Mouse (Mus musculus): ENCODE measurements around the gene Commd1. TPM values are rescaled to one million over a fixed set of nuclear protein-coding genes. Genes with fewer than 3 reads are reported as not detected.

The Commd1 gene
- polyA plus RNA-seq, 1 experiment from 2014 or later: 382 TPM

DNA sequence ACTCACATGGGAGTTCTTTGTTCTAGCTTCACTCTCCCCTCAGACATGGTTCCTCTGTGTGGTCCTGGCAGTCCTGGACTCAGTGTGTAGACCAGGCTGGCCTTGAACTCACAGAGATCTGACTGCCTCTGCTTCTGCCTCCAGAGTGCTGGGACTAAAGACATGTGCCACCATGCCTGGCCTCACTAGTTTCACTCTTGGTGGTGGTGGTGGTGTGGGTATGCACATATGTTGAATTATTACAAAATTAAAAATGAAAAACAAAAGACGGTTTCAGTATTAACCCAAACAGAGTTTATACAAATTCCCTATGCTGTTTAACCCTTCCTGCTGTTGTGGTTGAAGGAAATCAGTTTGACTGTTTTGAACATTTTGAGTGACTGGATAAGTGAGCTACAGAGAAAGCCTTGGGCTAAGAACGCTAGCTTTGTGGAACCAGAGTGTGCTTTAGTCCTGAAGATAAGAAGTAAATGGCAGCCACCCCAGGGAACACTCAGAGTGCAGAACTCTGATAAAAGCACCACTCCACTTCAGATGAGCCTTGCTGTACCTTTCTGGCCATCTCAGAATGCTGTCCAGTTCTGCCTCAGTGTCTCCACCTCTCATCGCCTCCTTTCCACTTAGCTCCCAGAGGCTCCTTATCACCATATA, 105.4 kb downstream of the Commd1 start:
- Histone ChIP-seq H3K9ac (no peak overlapping the region), H3K4me2 (no peak overlapping the region), H3K27me3 (no peaks in the 10 kb centered on the region), H3K4me3 (replicated peaks) (no peak overlapping the region), H3K9me3 (replicated peaks) (no peaks in the 10 kb centered on the region), H3K36me3 (no peaks in the 10 kb centered on the region), H3K4me1 (peaks cover 10% of the 10 kb centered on the region), H3K27ac (no peak overlapping the region)
- WGBS: 87% methylated on average over 3 of the region's 3 CpGs
- no peak for ATAC-seq (replicated peaks; ENCODE audit: low FRiP score)

- Histone ChIP-seq H3K27ac (no peak overlapping the region), H3K36me3 (no peaks in the 10 kb centered on the region), H3K9ac (no peak overlapping the region), H3K4me1 (peaks cover 15% of the 10 kb centered on the region), H3K4me2 (no peak overlapping the region), H3K9me3 (replicated peaks) (no peaks in the 10 kb centered on the region), H3K27me3 (no peaks in the 10 kb centered on the region), H3K4me3 (replicated peaks) (no peak overlapping the region)
- no peak for ATAC-seq (replicated peaks; ENCODE audit: low FRiP score)
- 75% methylated on average over 4 of the region's 4 CpGs for WGBS
Observed at GRCm38 (mm10) chr11:22875279-22875678, 106.9 kb downstream of the Commd1 start.

DNA sequence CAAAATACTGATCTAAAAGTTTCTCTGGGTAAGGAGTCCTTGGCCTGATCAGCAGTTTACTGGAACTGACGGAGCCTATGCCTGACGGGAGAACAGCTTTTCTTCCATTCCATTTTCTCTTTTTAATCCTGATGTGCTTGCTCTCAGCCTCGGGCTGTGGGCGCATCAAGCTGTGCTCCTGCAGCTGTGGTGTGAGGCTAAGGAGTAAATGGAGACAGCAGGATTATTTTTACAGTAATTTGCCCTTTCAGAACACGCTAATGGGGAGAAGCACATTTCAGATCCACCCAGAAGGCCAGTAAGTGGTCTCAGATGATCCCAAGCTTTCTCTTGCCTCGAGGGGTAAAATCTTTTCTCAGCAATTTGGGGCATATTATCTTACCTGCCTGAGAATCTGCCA, 107.4 kb downstream of the Commd1 start:
- Histone ChIP-seq H3K4me2 (no peak overlapping the region), H3K4me3 (replicated peaks) (no peak overlapping the region), H3K9me3 (replicated peaks) (no peaks in the 10 kb centered on the region), H3K9ac (no peak overlapping the region), H3K27me3 (no peaks in the 10 kb centered on the region), H3K36me3 (no peaks in the 10 kb centered on the region), H3K4me1 (peaks cover 15% of the 10 kb centered on the region), H3K27ac (no peak overlapping the region)
- 79% methylated on average over 6 of the region's 6 CpGs for WGBS
- no peak for ATAC-seq (replicated peaks; ENCODE audit: low FRiP score)

DNA sequence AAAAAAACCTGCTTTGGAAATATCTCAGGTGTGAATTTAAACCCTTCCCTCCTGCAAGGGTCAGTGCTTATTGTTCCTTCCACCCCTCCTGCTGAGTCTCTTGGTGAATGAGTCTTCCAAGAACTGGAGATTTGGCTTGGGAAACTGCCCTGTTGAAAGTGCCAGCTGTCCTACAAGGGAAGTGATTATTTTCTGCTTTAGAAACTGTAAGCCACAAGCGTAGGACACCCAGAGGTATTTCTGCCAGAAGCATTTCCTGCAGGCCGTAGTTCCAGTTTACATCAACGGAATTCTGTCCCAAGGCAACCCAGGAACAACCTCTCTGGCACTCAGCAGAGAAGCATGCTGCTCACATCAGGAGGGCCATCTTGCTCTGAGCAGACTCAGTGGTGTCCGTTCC, 108.8 kb downstream of the Commd1 start:
- no peaks in the 10 kb centered on the region for H3K36me3 ChIP-seq
- no peaks in the 10 kb centered on the region for H3K9me3 ChIP-seq (replicated peaks)
- no peak overlapping the region for H3K4me2 ChIP-seq
- no peaks in the 10 kb centered on the region for H3K27me3 ChIP-seq
- 76% methylated on average over 4 of the region's 4 CpGs for WGBS
- peak overlapping the region; percentile 69 for H3K27ac ChIP-seq
- H3K9ac ChIP-seq: no peak overlapping the region
- ATAC-seq (replicated peaks; ENCODE audit: low FRiP score): no peak
- H3K4me3 ChIP-seq (replicated peaks): no peak overlapping the region
- peaks cover 15% of the 10 kb centered on the region for H3K4me1 ChIP-seq

GRCm38 (mm10) chr11:22872307-22872680, 109.9 kb downstream of the Commd1 start:
- peaks cover 15% of the 10 kb centered on the region for H3K4me1 ChIP-seq
- WGBS: 30% methylated on average over 4 of the region's 4 CpGs
- no peaks in the 10 kb centered on the region for H3K9me3 ChIP-seq (replicated peaks)
- H3K27me3 ChIP-seq: no peaks in the 10 kb centered on the region
- H3K27ac ChIP-seq: peak overlapping the region; percentile 69
- H3K4me3 ChIP-seq (replicated peaks): 0 out of 2 replicates have a peak overlapping the region, but pooled peaks have one; percentile 12
- H3K9ac ChIP-seq: no peak overlapping the region
- peak overlapping the region; percentile 40 for H3K4me2 ChIP-seq
- no peaks in the 10 kb centered on the region for H3K36me3 ChIP-seq
- ATAC-seq (replicated peaks; ENCODE audit: low FRiP score): no peak

DNA sequence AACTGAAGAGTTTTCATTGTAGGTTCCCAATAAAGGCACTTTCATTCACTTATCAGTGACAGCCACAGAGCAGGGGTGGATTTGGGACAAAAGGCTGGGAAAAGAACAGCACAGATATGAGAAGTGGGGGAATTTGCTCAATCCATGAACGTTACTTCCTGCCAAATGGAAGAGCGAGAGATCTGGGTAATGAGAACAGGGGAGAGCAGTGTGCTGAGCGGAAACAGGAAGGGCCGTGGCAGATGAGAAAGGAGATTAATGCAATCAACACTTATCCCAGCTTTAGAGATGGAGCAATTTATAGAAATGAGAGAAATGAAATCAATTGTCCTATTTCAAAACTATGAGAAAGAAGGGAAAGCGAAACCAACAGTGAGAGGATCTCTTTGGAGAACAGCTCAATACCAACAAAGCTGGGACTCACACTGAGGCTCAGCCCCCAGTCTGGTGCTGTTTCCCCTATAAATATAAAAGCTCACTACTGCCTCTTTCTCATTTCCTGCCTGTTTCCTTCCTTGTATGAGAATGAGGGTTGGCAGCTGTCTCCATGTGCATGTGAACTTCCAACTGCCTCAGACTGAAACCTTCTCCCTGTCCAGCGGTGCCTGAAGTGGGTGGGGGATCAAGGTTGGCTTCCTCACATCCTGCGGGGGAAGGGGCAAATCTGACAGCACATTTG, 110.4 kb downstream of the Commd1 start:
- no peaks in the 10 kb centered on the region for H3K9me3 ChIP-seq (replicated peaks)
- peak overlapping the region; percentile 40 for H3K4me2 ChIP-seq
- WGBS: 49% methylated on average over 7 of the region's 7 CpGs
- no peaks in the 10 kb centered on the region for H3K36me3 ChIP-seq
- no peak; the same call in 1 of the 2 replicates for ATAC-seq (replicated peaks; ENCODE audit: low FRiP score)
- peak overlapping the region; percentile 12; the same call in 1 of the 2 replicates for H3K4me3 ChIP-seq (replicated peaks)
- H3K9ac ChIP-seq: no peak overlapping the region
- H3K27ac ChIP-seq: peak overlapping the region; percentile 69
- H3K27me3 ChIP-seq: no peaks in the 10 kb centered on the region
- peaks cover 15% of the 10 kb centered on the region for H3K4me1 ChIP-seq

- Histone ChIP-seq H3K4me2 (no peak overlapping the region), H3K27ac (no peak overlapping the region), H3K4me3 (replicated peaks) (no peak overlapping the region), H3K9me3 (replicated peaks) (no peaks in the 10 kb centered on the region), H3K9ac (no peak overlapping the region), H3K36me3 (no peaks in the 10 kb centered on the region), H3K4me1 (peaks cover 15% of the 10 kb centered on the region), H3K27me3 (peaks cover 2% of the 10 kb centered on the region)
- 89% methylated on average over 8 of the region's 8 CpGs for WGBS
- ATAC-seq (replicated peaks; ENCODE audit: low FRiP score): no peak
Observed at GRCm38 (mm10) chr11:22868582-22868981, 113.6 kb downstream of the Commd1 start.

DNA sequence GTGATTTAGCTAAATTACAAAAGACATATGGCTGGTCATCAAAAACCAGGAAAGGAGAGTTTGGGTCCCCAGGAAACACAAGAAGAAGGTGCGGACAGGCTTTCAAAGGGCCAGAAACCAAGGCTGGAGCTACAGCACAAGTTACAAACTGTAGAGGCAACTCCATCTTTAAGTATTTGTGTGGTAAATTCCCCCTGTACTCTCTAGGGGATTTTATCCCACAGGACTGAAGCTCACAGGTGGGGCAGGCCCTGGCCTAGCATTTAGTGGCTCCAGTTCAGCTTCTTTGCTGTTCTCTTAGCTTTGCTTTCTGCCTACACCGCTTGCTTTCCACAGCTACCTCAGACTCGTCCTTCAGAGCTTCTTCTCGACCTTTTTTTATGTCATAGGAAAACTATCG, 114.5 kb downstream of the Commd1 start:
- H3K27me3 ChIP-seq: peaks cover 5% of the 10 kb centered on the region
- no peak overlapping the region for H3K4me2 ChIP-seq
- H3K9me3 ChIP-seq (replicated peaks): no peaks in the 10 kb centered on the region
- H3K9ac ChIP-seq: no peak overlapping the region
- no peaks in the 10 kb centered on the region for H3K36me3 ChIP-seq
- H3K4me3 ChIP-seq (replicated peaks): no peak overlapping the region
- 89% methylated on average over 5 of the region's 5 CpGs for WGBS
- ATAC-seq (replicated peaks; ENCODE audit: low FRiP score): no peak
- peaks cover 14% of the 10 kb centered on the region for H3K4me1 ChIP-seq
- H3K27ac ChIP-seq: no peak overlapping the region

- Histone ChIP-seq H3K9ac (no peak overlapping the region), H3K9me3 (replicated peaks) (no peaks in the 10 kb centered on the region), H3K27me3 (peaks cover 17% of the 10 kb centered on the region), H3K36me3 (no peaks in the 10 kb centered on the region), H3K4me3 (replicated peaks) (no peak overlapping the region), H3K27ac (no peak overlapping the region), H3K4me2 (no peak overlapping the region), H3K4me1 (peaks cover 1% of the 10 kb centered on the region; the same call in 1 of the 2 replicates)
- WGBS: 89% methylated on average over 7 of the region's 7 CpGs
- ATAC-seq (replicated peaks; ENCODE audit: low FRiP score): no peak
Observed at GRCm38 (mm10) chr11:22865635-22866246, 116.4 kb downstream of the Commd1 start.

DNA sequence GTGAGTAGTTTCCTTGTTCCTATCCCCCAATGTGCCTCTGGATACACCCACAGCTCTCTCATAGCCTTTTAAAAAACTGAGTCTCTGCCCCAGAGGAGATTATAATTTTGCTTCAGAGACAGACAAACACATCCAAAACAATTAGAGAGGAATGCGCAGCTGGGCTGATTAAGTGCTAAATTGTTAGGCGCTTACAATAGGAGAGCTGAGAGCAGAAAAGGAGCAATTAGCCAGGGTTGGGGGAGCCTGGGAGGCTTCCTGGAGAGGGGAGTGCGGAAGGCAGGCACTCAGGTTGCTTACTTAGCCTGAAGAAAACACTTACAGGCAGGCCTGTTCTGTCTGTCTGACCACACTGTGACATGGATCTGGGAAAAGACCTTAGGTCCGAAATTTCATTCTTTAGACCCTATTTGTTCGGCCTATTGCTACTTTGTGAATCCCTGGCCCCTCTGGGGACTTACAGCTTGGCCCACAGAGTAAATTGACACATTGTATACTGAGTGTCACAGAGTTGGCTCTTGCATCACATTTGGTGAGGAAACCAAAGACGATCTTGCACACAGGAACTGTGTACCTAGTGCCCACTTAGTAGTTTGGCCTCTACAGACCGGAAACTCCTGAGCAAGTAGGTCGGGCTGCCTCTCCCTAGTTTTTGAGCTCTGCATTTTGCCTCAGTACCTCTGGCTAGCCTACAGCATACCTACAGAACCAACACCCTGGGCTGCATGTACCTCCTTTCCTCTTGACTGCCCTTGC, 117.7 kb downstream of the Commd1 start:
- Histone ChIP-seq H3K4me2 (no peak overlapping the region), H3K9me3 (replicated peaks) (no peaks in the 10 kb centered on the region), H3K4me3 (replicated peaks) (no peak overlapping the region), H3K27ac (no peak overlapping the region), H3K27me3 (peaks cover 17% of the 10 kb centered on the region), H3K36me3 (no peaks in the 10 kb centered on the region), H3K9ac (no peak overlapping the region), H3K4me1 (peaks cover 11% of the 10 kb centered on the region)
- WGBS: 62% methylated on average over 8 of the region's 8 CpGs
- ATAC-seq (replicated peaks; ENCODE audit: low FRiP score): no peak

DNA sequence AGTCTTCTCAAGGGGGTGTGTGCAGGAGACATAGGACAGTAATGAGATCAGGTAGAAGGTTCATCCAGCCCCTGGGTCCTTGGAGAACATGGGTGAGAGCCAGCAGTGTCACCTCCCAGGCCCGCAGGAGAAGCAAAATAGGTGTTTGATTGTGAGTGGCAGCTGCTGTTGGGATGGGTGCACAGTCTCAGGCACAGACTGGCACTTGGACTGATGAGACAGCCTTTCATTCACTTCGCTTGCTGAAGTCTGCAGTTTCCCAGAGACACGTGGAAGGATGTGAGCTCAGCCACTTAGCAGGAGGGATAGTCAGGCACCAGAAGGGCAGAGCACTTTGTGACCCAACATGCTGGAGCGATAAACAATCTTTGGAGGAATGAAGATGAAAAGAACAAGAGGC, 118.6 kb downstream of the Commd1 start:
- Histone ChIP-seq H3K4me1 (peaks cover 16% of the 10 kb centered on the region), H3K4me3 (replicated peaks) (no peak overlapping the region), H3K9me3 (replicated peaks) (no peaks in the 10 kb centered on the region), H3K4me2 (no peak overlapping the region), H3K36me3 (no peaks in the 10 kb centered on the region), H3K27ac (no peak overlapping the region), H3K9ac (no peak overlapping the region), H3K27me3 (peaks cover 25% of the 10 kb centered on the region)
- 51% methylated on average over 4 of the region's 4 CpGs for WGBS
- no peak for ATAC-seq (replicated peaks; ENCODE audit: low FRiP score)

- no peak overlapping the region for H3K4me3 ChIP-seq (replicated peaks)
- ATAC-seq (replicated peaks; ENCODE audit: low FRiP score): no peak
- peak overlapping the region; percentile 87; the same call in 1 of the 2 replicates for H3K4me2 ChIP-seq
- no peaks in the 10 kb centered on the region for H3K36me3 ChIP-seq
- H3K27me3 ChIP-seq: peaks cover 42% of the 10 kb centered on the region
- H3K27ac ChIP-seq: no peak overlapping the region
- no peak overlapping the region for H3K9ac ChIP-seq
- peaks cover 27% of the 10 kb centered on the region for H3K4me1 ChIP-seq
- H3K9me3 ChIP-seq (replicated peaks): no peaks in the 10 kb centered on the region
- WGBS: 64% methylated on average over 4 of the region's 4 CpGs
Observed at GRCm38 (mm10) chr11:22861315-22861714, 120.9 kb downstream of the Commd1 start.
